Mouse (Mus musculus): Measurements from ENCODE around the gene Spock2. TPM values are rescaled to one million over a fixed set of nuclear protein-coding genes. Genes with fewer than 3 reads are reported as not detected.

Gene Spock2
- 115 and 129 TPM in 2 replicates for polyA plus RNA-seq (2015; fragmentation: Nextera tagmentation; extraction: Ambion mirVana)

DNA sequence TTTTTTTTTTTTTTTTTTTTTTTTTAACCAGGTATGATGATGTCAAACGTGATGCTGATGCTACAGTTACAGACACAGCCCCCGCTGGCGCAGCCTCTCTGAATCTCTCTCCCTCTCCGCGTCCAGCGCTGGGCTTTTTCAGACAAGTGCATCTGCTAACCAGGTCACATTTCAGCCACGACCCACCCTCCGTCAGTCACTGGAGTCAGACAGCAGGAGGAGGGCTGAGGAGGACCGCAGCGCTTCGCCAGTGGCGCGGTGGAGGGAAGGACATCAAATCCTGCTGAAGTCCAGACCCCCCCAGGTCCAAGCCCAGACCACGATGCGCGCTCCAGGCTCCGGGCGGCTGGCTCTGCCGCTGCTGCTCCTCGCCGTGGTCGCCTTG is at the start of gene Spock2:
Gene Spock2, plus strand, starts transcription at position 74 of the 385 bp plus-strand sequence.
- no peaks in the 10 kb centered on the region for H3K36me3 ChIP-seq (ENCODE audit: control insufficient read depth, insufficient read depth, low read length)
- peak within 1 kb of the TSS; percentile 91 for H3K9ac ChIP-seq (ENCODE audit: low read depth, low read length)
- under 1% methylated on average over 22 of the region's 22 CpGs for WGBS
- no peaks in the 10 kb centered on the region for H3K27me3 ChIP-seq (ENCODE audit: control insufficient read depth, insufficient read depth, low read depth, low read length)
- no peaks in the 10 kb centered on the region for H3K9me3 ChIP-seq (replicated peaks; ENCODE audit: control insufficient read depth, low read length, poor library complexity, severe bottlenecking)
- peak within 1 kb of the TSS; percentile 97 for H3K27ac ChIP-seq (ENCODE audit: low read length)
- H3K4me1 ChIP-seq (ENCODE audit: control insufficient read depth, insufficient read depth, low read length): peaks cover 34% of the 10 kb centered on the region
- peak within 1 kb of the TSS; percentile 91 for H3K4me2 ChIP-seq (ENCODE audit: low read length)
- ATAC-seq: peak; percentile 86
- H3K4me3 ChIP-seq (ENCODE audit: low read depth, low read length): peak within 1 kb of the TSS; percentile 66

DNA sequence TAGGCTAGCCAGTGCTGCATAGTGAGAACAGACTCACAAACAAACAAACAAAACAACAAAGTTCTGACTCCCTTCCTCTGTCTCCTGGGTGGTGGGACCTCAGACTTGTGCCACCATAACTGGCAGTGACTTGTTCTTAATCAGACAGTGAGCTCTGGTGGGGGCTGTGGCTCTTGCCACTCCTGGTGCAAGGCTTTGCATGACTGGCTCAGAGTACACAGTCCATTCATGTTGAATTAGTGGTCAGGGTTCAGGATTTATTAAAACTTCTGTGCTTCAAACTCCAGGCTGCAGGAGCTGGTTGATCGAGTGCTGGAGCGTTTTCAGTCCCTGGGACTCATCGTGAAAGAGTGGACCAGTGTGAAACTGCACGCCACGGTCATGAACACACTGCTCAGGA is 43.8 kb upstream of the Spock2 start:
- Histone ChIP-seq H3K27ac (ENCODE audit: low read length) (no peak overlapping the region), H3K36me3 (ENCODE audit: control insufficient read depth, insufficient read depth, low read length) (no peaks in the 10 kb centered on the region), H3K9ac (ENCODE audit: low read depth, low read length) (no peak overlapping the region), H3K4me1 (ENCODE audit: control insufficient read depth, insufficient read depth, low read length) (peaks cover 4% of the 10 kb centered on the region; the same call in 1 of the 2 replicates), H3K9me3 (replicated peaks; ENCODE audit: control insufficient read depth, low read length, poor library complexity, severe bottlenecking) (peaks cover 9% of the 10 kb centered on the region; the same call in 1 of the 2 replicates), H3K4me3 (ENCODE audit: low read depth, low read length) (no peak overlapping the region), H3K27me3 (ENCODE audit: control insufficient read depth, insufficient read depth, low read depth, low read length) (no peaks in the 10 kb centered on the region), H3K4me2 (ENCODE audit: low read length) (no peak overlapping the region)
- no peak for ATAC-seq
- 70% methylated on average over 5 of the region's 5 CpGs for WGBS

DNA sequence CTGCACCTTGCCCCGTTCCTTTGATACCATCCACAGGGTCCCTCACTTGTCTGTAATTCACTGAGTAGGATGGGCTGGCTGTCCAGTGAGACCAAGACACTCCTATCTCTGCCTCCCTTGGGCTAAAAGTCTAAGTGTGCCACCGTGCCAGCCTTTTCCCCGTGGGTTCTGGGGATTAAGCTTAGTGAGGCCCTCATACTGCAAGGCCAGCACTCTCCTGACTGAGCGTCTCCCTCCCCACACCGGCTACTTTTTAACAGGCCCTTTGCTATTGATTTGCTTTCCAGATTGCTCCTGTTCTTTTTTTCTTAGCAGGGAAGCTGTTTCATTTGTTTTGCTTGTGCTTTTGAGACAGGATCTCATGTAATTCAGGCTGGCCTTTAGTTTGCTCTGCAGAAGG is 43.1 kb upstream of the Spock2 start:
- WGBS: 35% methylated on average over 5 of the region's 5 CpGs

DNA sequence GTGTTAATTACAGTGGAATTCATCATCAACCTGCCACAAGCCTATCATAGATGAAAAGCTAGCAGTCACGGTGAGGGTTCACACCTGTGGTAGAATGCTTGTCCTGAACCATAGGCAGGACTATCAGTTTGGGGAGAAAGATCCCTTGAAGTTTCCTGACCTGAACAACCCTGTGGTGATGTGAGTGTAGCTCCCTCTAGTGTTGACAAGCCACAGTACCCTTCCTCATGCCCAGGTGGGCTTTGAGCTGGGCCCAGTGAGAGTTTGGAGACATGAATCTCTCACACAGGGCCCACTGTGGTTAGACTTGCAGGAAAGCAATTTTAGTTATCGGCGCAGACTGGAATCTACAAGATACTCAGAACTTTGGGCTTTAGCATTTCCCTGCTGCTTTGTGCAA is 39.5 kb upstream of the Spock2 start:
- Histone ChIP-seq H3K36me3 (ENCODE audit: control insufficient read depth, insufficient read depth, low read length) (no peaks in the 10 kb centered on the region), H3K9me3 (replicated peaks; ENCODE audit: control insufficient read depth, low read length, poor library complexity, severe bottlenecking) (no peaks in the 10 kb centered on the region), H3K4me1 (ENCODE audit: control insufficient read depth, insufficient read depth, low read length) (peaks cover 4% of the 10 kb centered on the region; the same call in 1 of the 2 replicates), H3K9ac (ENCODE audit: low read depth, low read length) (no peak overlapping the region), H3K27ac (ENCODE audit: low read length) (no peak overlapping the region), H3K27me3 (ENCODE audit: control insufficient read depth, insufficient read depth, low read depth, low read length) (no peaks in the 10 kb centered on the region), H3K4me2 (ENCODE audit: low read length) (no peak overlapping the region), H3K4me3 (ENCODE audit: low read depth, low read length) (no peak overlapping the region)
- no peak for ATAC-seq
- 81% methylated on average over 3 of the region's 3 CpGs for WGBS

More for the DNA sequence above, 43.1 kb upstream of the Spock2 start:
- Histone ChIP-seq H3K4me2 (ENCODE audit: low read length) (no peak overlapping the region), H3K36me3 (ENCODE audit: control insufficient read depth, insufficient read depth, low read length) (no peaks in the 10 kb centered on the region), H3K4me1 (ENCODE audit: control insufficient read depth, insufficient read depth, low read length) (peaks cover 4% of the 10 kb centered on the region; the same call in 1 of the 2 replicates), H3K9ac (ENCODE audit: low read depth, low read length) (no peak overlapping the region), H3K9me3 (replicated peaks; ENCODE audit: control insufficient read depth, low read length, poor library complexity, severe bottlenecking) (peaks cover 2% of the 10 kb centered on the region; the same call in 1 of the 2 replicates), H3K4me3 (ENCODE audit: low read depth, low read length) (no peak overlapping the region), H3K27me3 (ENCODE audit: control insufficient read depth, insufficient read depth, low read depth, low read length) (no peaks in the 10 kb centered on the region), H3K27ac (ENCODE audit: low read length) (no peak overlapping the region; the same call in 1 of the 2 replicates)
- ATAC-seq: no peak

DNA sequence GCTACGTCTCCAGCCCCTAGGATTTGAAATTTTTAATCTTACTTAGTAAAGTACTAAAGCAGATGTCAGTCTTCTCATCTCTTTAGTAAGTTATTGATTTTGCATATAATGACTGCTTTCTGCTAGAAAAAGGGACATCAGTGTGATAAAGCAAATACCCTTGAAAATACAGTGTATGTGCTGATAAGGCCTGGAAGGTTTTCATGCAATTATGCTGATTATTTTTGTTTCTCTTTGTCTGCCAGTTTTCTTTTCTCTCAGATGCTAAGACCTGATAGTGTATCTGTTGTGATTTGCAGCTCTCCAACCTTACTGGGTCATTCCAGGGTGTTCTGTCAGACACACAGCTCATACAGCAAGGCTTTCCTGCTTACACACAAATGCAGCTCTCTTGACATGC is 30.9 kb upstream of the Spock2 start:
- no peaks in the 10 kb centered on the region for H3K27me3 ChIP-seq (ENCODE audit: control insufficient read depth, insufficient read depth, low read depth, low read length)
- no peak overlapping the region for H3K9ac ChIP-seq (ENCODE audit: low read depth, low read length)
- WGBS: 83% methylated on average over 1 of the region's 1 CpGs
- H3K4me2 ChIP-seq (ENCODE audit: low read length): no peak overlapping the region
- peaks cover 4% of the 10 kb centered on the region; the same call in 1 of the 2 replicates for H3K4me1 ChIP-seq (ENCODE audit: control insufficient read depth, insufficient read depth, low read length)
- H3K4me3 ChIP-seq (ENCODE audit: low read depth, low read length): no peak overlapping the region
- H3K27ac ChIP-seq (ENCODE audit: low read length): no peak overlapping the region
- no peaks in the 10 kb centered on the region for H3K9me3 ChIP-seq (replicated peaks; ENCODE audit: control insufficient read depth, low read length, poor library complexity, severe bottlenecking)
- no peaks in the 10 kb centered on the region for H3K36me3 ChIP-seq (ENCODE audit: control insufficient read depth, insufficient read depth, low read length)
- no peak for ATAC-seq

DNA sequence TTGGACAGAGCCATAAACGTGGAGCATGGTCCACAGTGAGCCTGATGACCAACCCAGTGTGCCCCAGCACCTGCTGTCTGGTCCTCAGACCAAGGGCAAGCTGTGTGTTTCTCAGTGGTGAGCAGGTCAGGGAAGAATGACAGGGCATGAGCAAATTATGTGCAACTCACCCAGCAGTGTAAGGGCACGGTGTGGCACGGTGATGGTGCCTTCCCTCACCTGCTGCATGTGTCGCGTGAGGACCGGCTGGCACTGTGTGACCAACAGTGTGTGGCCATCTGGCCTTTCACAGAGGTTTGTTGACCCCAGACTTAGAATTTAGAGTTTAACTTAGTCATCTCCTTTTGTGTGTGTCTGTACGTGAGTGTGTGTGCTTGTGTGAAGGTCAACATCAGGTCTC is 28.8 kb upstream of the Spock2 start:
- no peak overlapping the region for H3K4me3 ChIP-seq (ENCODE audit: low read depth, low read length)
- no peak overlapping the region for H3K4me2 ChIP-seq (ENCODE audit: low read length)
- WGBS: 92% methylated on average over 7 of the region's 7 CpGs
- H3K9ac ChIP-seq (ENCODE audit: low read depth, low read length): no peak overlapping the region
- H3K9me3 ChIP-seq (replicated peaks; ENCODE audit: control insufficient read depth, low read length, poor library complexity, severe bottlenecking): no peaks in the 10 kb centered on the region
- no peak for ATAC-seq
- H3K36me3 ChIP-seq (ENCODE audit: control insufficient read depth, insufficient read depth, low read length): no peaks in the 10 kb centered on the region
- peaks cover 15% of the 10 kb centered on the region for H3K4me1 ChIP-seq (ENCODE audit: control insufficient read depth, insufficient read depth, low read length)
- H3K27me3 ChIP-seq (ENCODE audit: control insufficient read depth, insufficient read depth, low read depth, low read length): no peaks in the 10 kb centered on the region
- no peak overlapping the region for H3K27ac ChIP-seq (ENCODE audit: low read length)

DNA sequence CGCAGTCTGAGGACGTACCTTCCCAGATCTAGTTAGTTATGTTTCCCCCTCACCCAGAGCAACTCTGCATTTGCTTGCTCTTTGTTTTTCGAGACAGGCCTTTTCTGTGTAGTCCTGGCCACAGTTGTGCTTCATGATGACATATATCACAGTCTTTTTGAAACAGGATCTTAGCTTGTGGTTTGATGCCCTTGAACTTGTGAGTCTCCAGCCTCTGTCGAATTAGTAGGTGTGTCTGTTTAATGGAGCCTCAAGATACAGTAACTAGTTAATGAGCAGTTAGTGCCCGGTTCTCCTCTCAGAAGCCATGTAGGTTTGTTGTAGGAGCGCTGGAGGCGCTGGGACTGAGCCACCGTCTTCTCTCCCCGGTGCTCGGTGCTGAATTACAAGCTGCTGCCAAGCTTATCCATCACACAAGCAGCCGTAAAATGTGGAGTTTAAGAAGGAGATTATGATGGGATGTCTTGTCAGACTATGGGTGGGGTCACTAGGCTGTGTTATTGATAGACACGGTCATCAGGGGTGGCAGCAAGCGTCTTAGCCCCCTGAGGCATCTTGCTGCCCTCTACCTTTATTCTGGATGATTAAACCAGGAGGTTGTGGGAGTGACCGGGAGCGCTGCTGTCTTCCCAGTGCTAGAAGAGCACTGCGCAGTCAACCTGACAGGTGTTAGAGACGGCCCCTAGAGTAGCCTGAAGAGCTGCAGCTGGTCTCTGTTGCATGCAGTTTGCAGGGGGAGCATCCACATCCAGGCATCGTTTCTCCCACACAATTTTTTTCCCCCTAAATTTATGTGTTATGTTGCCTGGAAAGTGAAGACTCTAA is 28.1 kb upstream of the Spock2 start:
- no peak overlapping the region for H3K4me3 ChIP-seq (ENCODE audit: low read depth, low read length)
- no peak overlapping the region for H3K4me2 ChIP-seq (ENCODE audit: low read length)
- H3K27ac ChIP-seq (ENCODE audit: low read length): peak overlapping the region; percentile 15; the same call in 1 of the 2 replicates
- 68% methylated on average over 18 of the region's 18 CpGs for whole genome bisulfite sequencing
- H3K36me3 ChIP-seq (ENCODE audit: control insufficient read depth, insufficient read depth, low read length): no peaks in the 10 kb centered on the region
- H3K27me3 ChIP-seq (ENCODE audit: control insufficient read depth, insufficient read depth, low read depth, low read length): no peaks in the 10 kb centered on the region
- H3K9me3 ChIP-seq (replicated peaks; ENCODE audit: control insufficient read depth, low read length, poor library complexity, severe bottlenecking): no peaks in the 10 kb centered on the region
- H3K4me1 ChIP-seq (ENCODE audit: control insufficient read depth, insufficient read depth, low read length): peaks cover 15% of the 10 kb centered on the region
- ATAC-seq: peak; percentile 41; the same call in 1 of the 2 replicates
- no peak overlapping the region for H3K9ac ChIP-seq (ENCODE audit: low read depth, low read length)

DNA sequence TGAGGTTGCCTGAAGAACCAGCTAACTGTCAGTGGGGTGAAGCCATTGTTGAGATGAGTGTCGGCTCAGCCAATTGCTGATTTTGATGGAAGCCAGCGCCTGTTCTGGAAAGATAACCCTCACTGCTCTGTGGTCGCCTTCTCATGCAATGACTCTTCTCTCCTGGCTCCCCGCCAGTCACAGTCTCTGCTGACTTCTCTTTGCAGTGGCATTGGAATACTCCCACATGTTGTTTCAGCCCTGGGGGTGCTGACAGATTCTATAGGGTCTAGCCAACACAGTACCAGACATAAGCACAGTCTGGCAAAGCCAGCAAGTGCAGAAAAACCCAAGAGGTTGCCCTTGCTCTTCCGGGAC is 27.5 kb upstream of the Spock2 start:
- Histone ChIP-seq H3K9me3 (replicated peaks; ENCODE audit: control insufficient read depth, low read length, poor library complexity, severe bottlenecking) (no peaks in the 10 kb centered on the region), H3K27me3 (ENCODE audit: control insufficient read depth, insufficient read depth, low read depth, low read length) (no peaks in the 10 kb centered on the region), H3K36me3 (ENCODE audit: control insufficient read depth, insufficient read depth, low read length) (no peaks in the 10 kb centered on the region), H3K4me2 (ENCODE audit: low read length) (no peak overlapping the region), H3K27ac (ENCODE audit: low read length) (peak overlapping the region; percentile 30; the same call in 1 of the 2 replicates), H3K9ac (ENCODE audit: low read depth, low read length) (no peak overlapping the region), H3K4me1 (ENCODE audit: control insufficient read depth, insufficient read depth, low read length) (peaks cover 15% of the 10 kb centered on the region), H3K4me3 (ENCODE audit: low read depth, low read length) (no peak overlapping the region)
- peak; percentile 19; the same call in 1 of the 2 replicates for ATAC-seq
- WGBS: 78% methylated on average over 5 of the region's 5 CpGs

DNA sequence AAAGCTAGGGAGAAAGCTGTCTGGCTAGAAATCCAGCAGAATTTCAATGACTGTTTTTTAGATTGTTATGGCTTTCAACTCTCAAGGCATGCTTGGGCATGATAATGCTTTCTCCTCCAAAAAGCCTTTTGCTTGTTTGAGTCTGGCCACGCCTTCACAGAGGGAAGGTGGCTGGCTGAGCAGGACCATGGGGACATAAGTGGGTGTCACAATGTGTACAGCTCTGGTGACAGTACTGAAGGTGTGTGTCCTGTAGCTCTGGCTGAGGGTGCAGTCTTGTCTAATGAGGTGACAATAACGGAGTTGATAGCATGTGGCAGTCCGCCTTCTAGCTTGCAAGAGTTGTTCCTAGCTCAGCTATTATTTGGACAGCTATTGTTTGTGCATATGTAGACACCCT is 25.8 kb upstream of the Spock2 start:
- Histone ChIP-seq H3K27ac (ENCODE audit: low read length) (peak overlapping the region; percentile 43), H3K9me3 (replicated peaks; ENCODE audit: control insufficient read depth, low read length, poor library complexity, severe bottlenecking) (no peaks in the 10 kb centered on the region), H3K9ac (ENCODE audit: low read depth, low read length) (no peak overlapping the region), H3K36me3 (ENCODE audit: control insufficient read depth, insufficient read depth, low read length) (no peaks in the 10 kb centered on the region), H3K27me3 (ENCODE audit: control insufficient read depth, insufficient read depth, low read depth, low read length) (no peaks in the 10 kb centered on the region), H3K4me1 (ENCODE audit: control insufficient read depth, insufficient read depth, low read length) (peaks cover 15% of the 10 kb centered on the region), H3K4me3 (ENCODE audit: low read depth, low read length) (no peak overlapping the region), H3K4me2 (ENCODE audit: low read length) (no peak overlapping the region)
- WGBS: 63% methylated on average over 3 of the region's 3 CpGs
- no peak for ATAC-seq

Data from midbrain, embryonic 16.5 days (tissue).